Mouse (Mus musculus): Measurements from ENCODE around the gene Zfp683. TPM values are rescaled to one million over a fixed set of nuclear protein-coding genes. Genes with fewer than 3 reads are reported as not detected.

Gene Zfp683
- total RNA-seq, 2 experiments from 2014 or later = not detected

Other genes with a start within 250 kb of the Zfp683 start
- 10 to 100 TPM; 13.1 to 14.1 TPM for gene Rps6ka1, start 166.0 kb upstream of the Zfp683 start, total RNA-seq (2021)
- gene Hmgn2, start 85.2 kb upstream of the Zfp683 start, total RNA-seq (2021) = 100 to 1,000 TPM in 1 of 2 experiments, 10 to 100 TPM in 1; 95.1 to 113 TPM
- gene Dhdds, start 52.9 kb upstream of the Zfp683 start, total RNA-seq (2021) = 10 to 100 TPM; 60.5 to 66.1 TPM
- not detected for gene Lin28a, start 35.0 kb upstream of the Zfp683 start, total RNA-seq (2021)
- gene Crybg2, start 7.0 kb downstream of the Zfp683 start, total RNA-seq (2021) = 1 to 10 TPM; 1.8 to 2.7 TPM
- gene Cd52, start 41.2 kb downstream of the Zfp683 start, total RNA-seq (2021) = 1 to 10 TPM; 1.6 to 3.4 TPM
- gene Ubxn11, start 48.7 kb downstream of the Zfp683 start, total RNA-seq (2021) = 10 to 100 TPM; 29.5 to 34.7 TPM
- 100 to 1,000 TPM; 212 to 218 TPM for gene Sh3bgrl3, start 75.0 kb downstream of the Zfp683 start, total RNA-seq (2021)
- 10 to 100 TPM; 12.2 to 13.6 TPM for gene Cep85, start 133.3 kb downstream of the Zfp683 start, total RNA-seq (2021)
- not detected for gene Gm7534, start 149.2 kb downstream of the Zfp683 start, total RNA-seq (2021)
- not detected for gene Catsper4, start 173.5 kb downstream of the Zfp683 start, total RNA-seq (2021)
- under 1 TPM; 0.23 to 0.46 TPM for gene Cnksr1, start 184.6 kb downstream of the Zfp683 start, total RNA-seq (2021)
- gene E130218I03Rik, start 189.8 kb downstream of the Zfp683 start, total RNA-seq (2021) = not detected
- gene Zfp593, start 191.8 kb downstream of the Zfp683 start, total RNA-seq (2021) = 10 to 100 TPM; 10.3 to 10.5 TPM
- not detected for gene Gm30191, start 193.1 kb downstream of the Zfp683 start, total RNA-seq (2021)
- gene Grrp1, start 200.3 kb downstream of the Zfp683 start, total RNA-seq (2021) = 1 to 10 TPM; 4.0 TPM
- gene Pdik1l, start 234.1 kb downstream of the Zfp683 start, total RNA-seq (2021) = 10 to 100 TPM; 18.6 to 19.8 TPM

All from left cerebral cortex, postnatal 25 days (tissue).